Mouse (Mus musculus): ENCODE data around the gene Isg15.

Gene Isg15

GRCm38 (mm10) chr4:156200623-156201475 lies at the start of gene Isg15:
TSS of gene Isg15 (minus strand) at chr4:156200818.
- peak; percentile 53 for DNase-seq (ENCODE audit: low read depth, low spot score)

GRCm38 (mm10) chr4:156249567-156249966 lies 48.9 kb upstream of the Isg15 start:
- DNase-seq (ENCODE audit: low read depth, low spot score): no peak

GRCm38 (mm10) chr4:156236651-156237447 lies 36.2 kb upstream of the Isg15 start:
- no peak for DNase-seq (ENCODE audit: low read depth, low spot score)

- DNase-seq (ENCODE audit: low read depth, low spot score): peak; percentile 98
Measured at GRCm38 (mm10) chr4:156235808-156236533, 35.4 kb upstream of the Isg15 start, which contains the start of gene Noc2l. TSS of gene Noc2l (plus strand) at chr4:156236010.

- peak; percentile 79 for DNase-seq (ENCODE audit: low read depth, low spot score)
Measured at GRCm38 (mm10) chr4:156235360-156235770, 34.7 kb upstream of the Isg15 start.

GRCm38 (mm10) chr4:156234701-156235213 lies 34.1 kb upstream of the Isg15 start, which contains the start of gene Plekhn1:
TSS of gene Plekhn1 (minus strand) at chr4:156234857.
- DNase-seq (ENCODE audit: low read depth, low spot score): peak; percentile 92

- DNase-seq (ENCODE audit: low read depth, low spot score): peak; percentile 43
Measured at GRCm38 (mm10) chr4:156234021-156234501, 33.4 kb upstream of the Isg15 start.

GRCm38 (mm10) chr4:156228393-156229024 lies 27.9 kb upstream of the Isg15 start:
- DNase-seq (ENCODE audit: low read depth, low spot score): peak; percentile 89

GRCm38 (mm10) chr4:156227752-156228392 lies 27.3 kb upstream of the Isg15 start:
- DNase-seq (ENCODE audit: low read depth, low spot score): no peak

- DNase-seq (ENCODE audit: low read depth, low spot score): no peak
Measured at GRCm38 (mm10) chr4:156224276-156224675, 23.7 kb upstream of the Isg15 start.

GRCm38 (mm10) chr4:156219936-156220335 lies 19.3 kb upstream of the Isg15 start:
- no peak for DNase-seq (ENCODE audit: low read depth, low spot score)

GRCm38 (mm10) chr4:156217838-156218237 lies 17.2 kb upstream of the Isg15 start:
- no peak for DNase-seq (ENCODE audit: low read depth, low spot score)

GRCm38 (mm10) chr4:156217022-156217669 lies 16.5 kb upstream of the Isg15 start:
- DNase-seq (ENCODE audit: low read depth, low spot score): no peak

GRCm38 (mm10) chr4:156216196-156216595 lies 15.6 kb upstream of the Isg15 start:
- no peak for DNase-seq (ENCODE audit: low read depth, low spot score)

GRCm38 (mm10) chr4:156215649-156216048 lies 15.0 kb upstream of the Isg15 start, which contains the start of gene Perm1:
TSS of gene Perm1 (plus strand) at chr4:156215868.
- DNase-seq (ENCODE audit: low read depth, low spot score): peak; percentile 40

GRCm38 (mm10) chr4:156213134-156213533 lies 12.5 kb upstream of the Isg15 start:
- no peak for DNase-seq (ENCODE audit: low read depth, low spot score)

- DNase-seq (ENCODE audit: low read depth, low spot score): peak; percentile 31
Measured at GRCm38 (mm10) chr4:156209963-156210635, 9.5 kb upstream of the Isg15 start.

- no peak for DNase-seq (ENCODE audit: low read depth, low spot score)
Measured at GRCm38 (mm10) chr4:156208872-156209271, 8.3 kb upstream of the Isg15 start.
